Mouse (Mus musculus) forebrain, embryonic 10.5 days (tissue): ENCODE measurements around the gene Fam174b. TPM values are rescaled to one million over a fixed set of nuclear protein-coding genes. Genes with fewer than 3 reads are reported as not detected.

Experiments used
- DNase-seq: peaks from one replicate; pipeline ENCODE4 v3.0.0-alpha.2; 2017; ENCODE audit warnings: low spot score; ENCODE audit errors: extremely low spot score
- H3K27ac ChIP-seq: fragments of 300-500 bp; sonication (generic); 2 replicates; pipeline ENCODE4 v1.5.1; 2016; ENCODE audit warnings: mild to moderate bottlenecking
- H3K27me3 ChIP-seq: fragments of 300-500 bp; sonication (generic); 2 replicates; pipeline ENCODE4 v1.6.1; 2016; ENCODE audit warnings: mild to moderate bottlenecking; ENCODE audit not compliant: poor library complexity, severe bottlenecking
- H3K36me3 ChIP-seq: fragments of 300-500 bp; sonication (generic); replicated peaks from 2 replicates; pipeline ENCODE4 v1.6.1; 2016; ENCODE audit warnings: mild to moderate bottlenecking, moderate library complexity
- H3K4me1 ChIP-seq: fragments of 300-500 bp; sonication (generic); 2 replicates; pipeline ENCODE4 v1.6.1; 2016
- H3K4me3 ChIP-seq: fragments of 300-500 bp; sonication (generic); 2 replicates; pipeline ENCODE4 v1.5.1; 2016; ENCODE audit warnings: mild to moderate bottlenecking, moderate library complexity
- H3K9me3 ChIP-seq: fragments of 300-500 bp; sonication (generic); 2 replicates; pipeline ENCODE4 v1.6.1; 2016; ENCODE audit warnings: mild to moderate bottlenecking, moderate library complexity
- WGBS: fragments of 180-500 bp; shearing (Covaris S2); methylation state at CpG from one replicate; pipeline ENCODE4 v1.1.7; 2016; 5-methylcytosine and 5-hydroxymethylcytosine counted together
- polyA plus RNA-seq: library from polyadenylated mRNA; unstranded; fragments of >200 nt; fragmentation: Nextera tagmentation; extraction: Ambion mirVana; gene quantifications from 2 replicates; pipeline ENCODE4 v1.2.1, GENCODE M21; 2016

The Fam174b gene
- polyA plus RNA-seq, 1 experiment from 2014 or later, result 15.1 TPM

GRCm38 (mm10) chr7:73761691-73762189 is 21.6 kb downstream of the Fam174b start:
- no peaks in the 10 kb centered on the region for H3K27me3 ChIP-seq
- H3K9me3 ChIP-seq, result no peaks in the 10 kb centered on the region
- H3K4me1 ChIP-seq, result no peaks in the 10 kb centered on the region
- 87% methylated on average over 8 of the region's 8 CpGs for WGBS
- no peak overlapping the region for H3K4me3 ChIP-seq
- no peak overlapping the region for H3K27ac ChIP-seq
- no peaks in the 10 kb centered on the region for H3K36me3 ChIP-seq
- no peak for DNase-seq

GRCm38 (mm10) chr7:73764679-73765078 is 24.6 kb downstream of the Fam174b start:
- Histone ChIP-seq H3K36me3 (no peaks in the 10 kb centered on the region), H3K9me3 (no peaks in the 10 kb centered on the region), H3K27me3 (no peaks in the 10 kb centered on the region), H3K4me3 (no peak overlapping the region), H3K4me1 (no peaks in the 10 kb centered on the region), H3K27ac (peak overlapping the region; percentile 40; the same call in 1 of the 2 replicates)
- no peak for DNase-seq
- 92% methylated on average over 5 of the region's 5 CpGs for WGBS

- Histone ChIP-seq H3K36me3 (no peaks in the 10 kb centered on the region), H3K27me3 (no peaks in the 10 kb centered on the region), H3K4me3 (no peak overlapping the region), H3K4me1 (no peaks in the 10 kb centered on the region), H3K27ac (peak overlapping the region; percentile 40; the same call in 1 of the 2 replicates), H3K9me3 (no peaks in the 10 kb centered on the region)
- DNase-seq, result no peak
- WGBS, result 81% methylated on average over 7 of the region's 7 CpGs
Measured at GRCm38 (mm10) chr7:73765186-73765903, 25.2 kb downstream of the Fam174b start.

- H3K9me3 ChIP-seq, result no peaks in the 10 kb centered on the region
- H3K36me3 ChIP-seq, result no peaks in the 10 kb centered on the region
- DNase-seq, result no peak
- H3K27me3 ChIP-seq, result no peaks in the 10 kb centered on the region
- peaks cover 5% of the 10 kb centered on the region for H3K4me1 ChIP-seq
- H3K27ac ChIP-seq, result no peak overlapping the region
- 92% methylated on average over 4 of the region's 4 CpGs for WGBS
- no peak overlapping the region for H3K4me3 ChIP-seq
Measured at GRCm38 (mm10) chr7:73769224-73769623, 29.1 kb downstream of the Fam174b start.

GRCm38 (mm10) chr7:73771384-73772274 is 31.5 kb downstream of the Fam174b start:
- 52% methylated on average over 19 of the region's 19 CpGs for WGBS
- Histone ChIP-seq H3K36me3 (no peaks in the 10 kb centered on the region), H3K27me3 (no peaks in the 10 kb centered on the region), H3K4me1 (peaks cover 5% of the 10 kb centered on the region), H3K9me3 (no peaks in the 10 kb centered on the region), H3K27ac (no peak overlapping the region), H3K4me3 (no peak overlapping the region)
- peak; percentile 17 for DNase-seq

- no peak for DNase-seq
- peaks cover 5% of the 10 kb centered on the region for H3K4me1 ChIP-seq
- no peaks in the 10 kb centered on the region for H3K27me3 ChIP-seq
- H3K36me3 ChIP-seq, result no peaks in the 10 kb centered on the region
- no peak overlapping the region for H3K27ac ChIP-seq
- H3K4me3 ChIP-seq, result no peak overlapping the region
- no peaks in the 10 kb centered on the region for H3K9me3 ChIP-seq
- 83% methylated on average over 14 of the region's 14 CpGs for WGBS
Measured at GRCm38 (mm10) chr7:73772275-73772765, 32.2 kb downstream of the Fam174b start.

- H3K27ac ChIP-seq, result no peak overlapping the region
- WGBS, result 84% methylated on average over 9 of the region's 9 CpGs
- H3K4me3 ChIP-seq, result no peak overlapping the region
- no peaks in the 10 kb centered on the region for H3K27me3 ChIP-seq
- no peak for DNase-seq
- no peaks in the 10 kb centered on the region for H3K36me3 ChIP-seq
- H3K4me1 ChIP-seq, result peaks cover 5% of the 10 kb centered on the region
- H3K9me3 ChIP-seq, result no peaks in the 10 kb centered on the region
Measured at GRCm38 (mm10) chr7:73774781-73775180, 34.7 kb downstream of the Fam174b start.

GRCm38 (mm10) chr7:73777777-73778176 is 37.7 kb downstream of the Fam174b start:
- no peak for DNase-seq
- H3K4me3 ChIP-seq, result no peak overlapping the region
- H3K4me1 ChIP-seq, result no peaks in the 10 kb centered on the region
- no peaks in the 10 kb centered on the region for H3K36me3 ChIP-seq
- no peaks in the 10 kb centered on the region for H3K27me3 ChIP-seq
- H3K9me3 ChIP-seq, result no peaks in the 10 kb centered on the region
- WGBS, result 81% methylated on average over 3 of the region's 3 CpGs
- no peak overlapping the region for H3K27ac ChIP-seq

GRCm38 (mm10) chr7:73784736-73785428 is 44.8 kb downstream of the Fam174b start:
- H3K27me3 ChIP-seq, result no peaks in the 10 kb centered on the region
- DNase-seq, result no peak
- WGBS, result 94% methylated on average over 4 of the region's 4 CpGs
- no peaks in the 10 kb centered on the region for H3K4me1 ChIP-seq
- no peaks in the 10 kb centered on the region for H3K36me3 ChIP-seq
- no peak overlapping the region for H3K4me3 ChIP-seq
- no peak overlapping the region for H3K27ac ChIP-seq
- H3K9me3 ChIP-seq, result no peaks in the 10 kb centered on the region

GRCm38 (mm10) chr7:73785815-73786214 is 45.7 kb downstream of the Fam174b start:
- no peaks in the 10 kb centered on the region for H3K36me3 ChIP-seq
- H3K9me3 ChIP-seq, result no peaks in the 10 kb centered on the region
- no peak for DNase-seq
- H3K4me1 ChIP-seq, result no peaks in the 10 kb centered on the region
- H3K4me3 ChIP-seq, result no peak overlapping the region
- H3K27me3 ChIP-seq, result no peaks in the 10 kb centered on the region
- H3K27ac ChIP-seq, result no peak overlapping the region
- 91% methylated on average over 4 of the region's 4 CpGs for WGBS

GRCm38 (mm10) chr7:73787513-73787912 is 47.4 kb downstream of the Fam174b start:
- Histone ChIP-seq H3K27ac (no peak overlapping the region), H3K4me1 (no peaks in the 10 kb centered on the region), H3K27me3 (no peaks in the 10 kb centered on the region), H3K9me3 (no peaks in the 10 kb centered on the region), H3K36me3 (no peaks in the 10 kb centered on the region), H3K4me3 (no peak overlapping the region)
- no peak for DNase-seq
- WGBS, result 92% methylated on average over 8 of the region's 8 CpGs

GRCm38 (mm10) chr7:73791096-73791495 is 51.0 kb downstream of the Fam174b start:
- no peaks in the 10 kb centered on the region for H3K36me3 ChIP-seq
- H3K9me3 ChIP-seq, result no peaks in the 10 kb centered on the region
- WGBS, result 83% methylated on average over 8 of the region's 8 CpGs
- DNase-seq, result no peak
- H3K27ac ChIP-seq, result no peak overlapping the region
- peaks cover 5% of the 10 kb centered on the region; the same call in 1 of the 2 replicates for H3K4me1 ChIP-seq
- H3K27me3 ChIP-seq, result no peaks in the 10 kb centered on the region
- H3K4me3 ChIP-seq, result no peak overlapping the region
